30 mouse cellular contexts compared by ENCODE assay signal in the genomic region with DNA sequence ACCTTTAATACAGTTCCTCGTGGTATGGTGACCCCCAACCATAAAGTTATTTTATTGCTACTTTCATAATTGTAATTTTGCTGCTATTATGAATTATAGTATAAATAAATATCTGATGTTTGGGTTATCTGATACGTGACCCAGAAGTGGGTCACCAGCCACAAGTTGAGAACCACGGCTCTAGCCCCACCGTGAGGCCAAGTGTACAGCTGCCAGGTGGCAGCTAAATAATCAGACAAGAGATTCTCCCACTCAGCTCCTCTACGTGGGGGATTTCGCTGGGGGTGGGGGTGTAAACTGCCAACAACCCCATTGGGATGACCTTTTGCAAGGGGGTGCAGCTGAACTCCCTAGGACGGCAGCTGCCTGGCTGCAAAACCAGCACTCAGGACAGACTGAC. TPM values are rescaled to one million over a fixed set of nuclear protein-coding genes. Genes with fewer than 3 reads are reported as not detected.
A peak's percentile ranks its signal among the peaks of the same experiment; 100 is the strongest.
DNase-seq lines count a peak whose midpoint lies in the region; ATAC-seq and TF ChIP-seq lines count a peak whose summit lies in the region.
"Had no signal": no experiment of that assay in that cellular context is flagged by ENCODE, and none has a peak within 500 bp of the region (broad histone marks: within the 10 kb centered on the region; RNA-seq: fewer than 3 reads in every experiment).

No protein-coding gene starts in this region.

- H3K27me3 ChIP-seq in kidney, postnatal 0 days (ENCODE audit: insufficient read depth, low read length), result 0 out of 2 replicates have a peak, but pooled peaks cover 5% of the 10 kb centered on the region
- H3K27me3 ChIP-seq in CH12.LX (replicated peaks), result peaks cover 33% of the 10 kb centered on the region

- no peak overlapping the region for H3K4me2 ChIP-seq in kidney, postnatal 0 days (ENCODE audit: low read length)
- no peak overlapping the region for H3K4me2 ChIP-seq in CH12.LX (ENCODE audit: insufficient read depth, low read depth, poor library complexity, severe bottlenecking)
- H3K4me2 ChIP-seq: embryonic facial prominence, embryonic 13.5 days; forebrain, embryonic 12.5 days; forebrain, embryonic 15.5 days; heart, embryonic 13.5 days; hindbrain, embryonic 14.5 days had no signal

- TF ChIP-seq CTCF in kidney, postnatal 0 days (IDR thresholded peaks at IDR 0.05; ENCODE audit: low read depth), result 0 out of 2 replicates have a peak, but pooled peaks have one; percentile 1
- TF ChIP-seq CTCF in CH12.LX (conservative IDR thresholded peaks at IDR 0.05 in 1 of 2, IDR thresholded peaks at IDR 0.05 in 1 of 2; ENCODE audit: low read depth in 2 of 2, low read length in 2 of 2), result peak in 1 of 2 experiments; percentile 54; a peak in 2 of 4 replicates

- H3K36me3 ChIP-seq in kidney, postnatal 0 days (ENCODE audit: insufficient read depth, low read length), result no peaks in the 10 kb centered on the region
- no peaks in the 10 kb centered on the region for H3K36me3 ChIP-seq in CH12.LX (replicated peaks in 1 of 2; ENCODE audit: control insufficient read depth in 1 of 2, insufficient read depth in 1 of 2, low read length in 1 of 2)
- H3K36me3 ChIP-seq: embryonic facial prominence, embryonic 10.5 days; embryonic facial prominence, embryonic 13.5 days; forebrain, embryonic 12.5 days; forebrain, embryonic 15.5 days; heart, embryonic 13.5 days had no signal

- H3K9me3 ChIP-seq in kidney, postnatal 0 days (replicated peaks; ENCODE audit: low read length), result no peaks in the 10 kb centered on the region
- peaks cover under 1% of the 10 kb centered on the region for H3K9me3 ChIP-seq in CH12.LX (replicated peaks; ENCODE audit: low read length)
- H3K9me3 ChIP-seq: embryonic facial prominence, embryonic 10.5 days; embryonic facial prominence, embryonic 13.5 days; forebrain, embryonic 12.5 days; forebrain, embryonic 15.5 days; heart, embryonic 10.5 days; heart, embryonic 13.5 days had no signal

- in situ Hi-C loops in CH12.LX (cut with MboI; ENCODE audit: low pct_ligation_motif_present, low pct_unique_long_range_greater_than_20kb, low sequenced_read_pairs), result loop anchor here (10.0 to 25.0 kb wide), 2 partner anchors 127 to 245 kb away; a partner anchor contains a TSS

- H3K27ac ChIP-seq in kidney, postnatal 0 days, result no peak overlapping the region
- H3K27ac ChIP-seq in CH12.LX (ENCODE audit: insufficient read depth, low read depth), result no peak overlapping the region
- H3K27ac ChIP-seq: embryonic facial prominence, embryonic 10.5 days; embryonic facial prominence, embryonic 13.5 days; forebrain, embryonic 12.5 days; forebrain, embryonic 15.5 days; heart, embryonic 10.5 days; heart, embryonic 13.5 days; hindbrain, embryonic 14.5 days had no signal

- no peaks in the 10 kb centered on the region for H3K4me1 ChIP-seq in kidney, postnatal 0 days (replicated peaks; ENCODE audit: insufficient read depth, low read length)
- peaks cover 2 to 20% of the 10 kb centered on the region in 2 experiments; a peak in 2 of 4 replicates for H3K4me1 ChIP-seq in CH12.LX (ENCODE audit: control insufficient read depth in 1 of 2, insufficient read depth in 2 of 2)

- no peaks in the 10 kb centered on the region for H3K79me2 ChIP-seq in CH12.LX (replicated peaks; ENCODE audit: control insufficient read depth, extremely low read depth, insufficient read depth, poor library complexity, severe bottlenecking)

- H3K4me3 ChIP-seq in kidney, postnatal 0 days (replicated peaks; ENCODE audit: low read depth, low read length), result no peak overlapping the region
- H3K4me3 ChIP-seq in CH12.LX (replicated peaks in 1 of 3; ENCODE audit: low read depth in 2 of 3, low read length in 2 of 3, poor library complexity in 1 of 3), result no peak overlapping the region
- H3K4me3 ChIP-seq: embryonic facial prominence, embryonic 10.5 days; embryonic facial prominence, embryonic 13.5 days; erythroblast, embryonic 14.5 days; forebrain, embryonic 12.5 days; forebrain, embryonic 15.5 days; heart, embryonic 10.5 days; heart, embryonic 13.5 days had no signal

- no peak for TF ChIP-seq POLR2A in CH12.LX (IDR thresholded peaks at IDR 0.05; ENCODE audit: low read depth, low read length)

- TF ChIP-seq RAD21 in CH12.LX (IDR thresholded peaks at IDR 0.05; ENCODE audit: low read depth, low read length), result peak; percentile 50

- ATAC-seq in kidney, postnatal 0 days (replicated peaks; ENCODE audit: low FRiP score, low read depth), result no peak
- ATAC-seq: activated CD4-positive, CD25-positive, alpha-beta regulatory T cell, adult 4 months; forebrain, embryonic 15.5 days; intestine, postnatal 0 days had no signal

- TF ChIP-seq EP300 in CH12.LX (IDR thresholded peaks at IDR 0.05; ENCODE audit: low read length), result no peak

- peak; percentile 89 for DNase-seq in heart, adult 11 months
- no peak for DNase-seq in heart, adult 8-10 months (ENCODE audit: low spot score)
- no peak for DNase-seq in kidney, postnatal 0 days (ENCODE audit: low spot score)
- DNase-seq in kidney, adult 9 months, result no peak
- DNase-seq in 416B (ENCODE audit: low read depth), result peak; percentile 28
- DNase-seq in CH12.LX (ENCODE audit: extremely low read depth), result no peak
- no peak for DNase-seq in B cell, adult 2 months
- DNase-seq: adrenal gland, adult 8-10 months; adrenal gland, postnatal 25 days; cerebellum, adult 11-12 months; cerebellum, adult 8-10 months; cerebellum, postnatal 10 days; cerebellum, postnatal 36 days; embryo, embryonic 11 days; gastrocnemius, postnatal 10 days; heart, postnatal 36 days; kidney, adult 2 months had no signal

- dilution Hi-C loops in CH12.LX (cut with MboI; ENCODE audit: extremely low pct_ligation_motif_present, extremely low pct_unique_long_range_greater_than_20kb, low sequenced_read_pairs), result no loop called here

- no peak overlapping the region for H3K9ac ChIP-seq in kidney, postnatal 0 days (ENCODE audit: low read depth, low read length)
- no peak overlapping the region for H3K9ac ChIP-seq in CH12.LX (ENCODE audit: insufficient read depth, low read depth)
- H3K9ac ChIP-seq: embryonic facial prominence, embryonic 13.5 days; forebrain, embryonic 12.5 days; forebrain, embryonic 15.5 days; heart, embryonic 13.5 days; hindbrain, embryonic 14.5 days had no signal

- WGBS in kidney, postnatal 0 days, result 39% methylated on average over 7 of the region's 7 CpGs

TF ChIP-seq in CH12.LX, 34 proteins besides CTCF, POLR2A, EP300 and RAD21:
- TF ChIP-seq JUND (conservative IDR thresholded peaks at IDR 0.05; ENCODE audit: low read depth, low read length) (no peak), TBP (conservative IDR thresholded peaks at IDR 0.05; ENCODE audit: low read depth, low read length) (no peak), USF1 (IDR thresholded peaks at IDR 0.05; ENCODE audit: low read depth, low read length) (no peak), MXI1 (IDR thresholded peaks at IDR 0.05; ENCODE audit: low read depth, low read length) (no peak), MAZ (IDR thresholded peaks at IDR 0.05; ENCODE audit: low read depth, low read length) (no peak), UBTF (IDR thresholded peaks at IDR 0.05; ENCODE audit: low read depth, low read length) (no peak), MEF2A (IDR thresholded peaks at IDR 0.05; ENCODE audit: borderline replicate concordance, low read depth, low read length) (no peak), MAFK (IDR thresholded peaks at IDR 0.05; ENCODE audit: insufficient replicate concordance, low read length) (no peak), POLR2AphosphoS2 (IDR thresholded peaks at IDR 0.05; ENCODE audit: low read depth, low read length) (no peak)

RNA-seq across cellular contexts. Expression of a gene that starts 7.1 kb away (rescaled TPM):
- total RNA-seq in heart, adult 8-10 months (2022), result 100 to 1,000 TPM; 271 to 333 (median 312) TPM
- 0.07 and 0.10 TPM in 2 replicates for polyA plus RNA-seq in kidney, postnatal 0 days (2015; fragmentation: Nextera tagmentation; extraction: Ambion mirVana)
- total RNA-seq in CH12.LX (2012; rRNA removed), result not detected in 2 replicates
- total RNA-seq in CH12.LX (2014; rRNA removed), result not detected in 2 replicates
- polyA plus RNA-seq in CH12.LX (2012; ENCODE audit: insufficient read length, low read depth), result not detected in 2 replicates
- total RNA-seq: adrenal gland, postnatal 25 days; granulocyte monocyte progenitor cell, adult 5-6 weeks had no signal
- polyA plus RNA-seq: activated CD4-positive, CD25-positive, alpha-beta regulatory T cell, adult 4 months; erythroblast, embryonic 14.5 days; intestine, postnatal 0 days had no signal

RNA-seq across cellular contexts. Expression of a gene that starts 25.7 kb away (rescaled TPM):
- total RNA-seq in heart, adult 8-10 months (2022), result 100 to 1,000 TPM; 346 to 908 (median 654) TPM
- polyA plus RNA-seq in kidney, postnatal 0 days (2015; fragmentation: Nextera tagmentation; extraction: Ambion mirVana), result 241 and 254 TPM in 2 replicates
- total RNA-seq in CH12.LX (2012; rRNA removed) (52.5 and 76.7 TPM in 2 replicates), CH12.LX (2014; rRNA removed) (184 and 220 TPM in 2 replicates)
- polyA plus RNA-seq in CH12.LX (2012; ENCODE audit: insufficient read length, low read depth), result 39.2 and 41.8 TPM in 2 replicates

RNA-seq across cellular contexts. Expression of a gene that starts 44.7 kb away (rescaled TPM):
- 1 to 10 TPM in 3 of 4 experiments, not detected in 1; 2.5 to 3.3 (median 3.2) TPM for total RNA-seq in heart, adult 8-10 months (2022)
- polyA plus RNA-seq in kidney, postnatal 0 days (2015; fragmentation: Nextera tagmentation; extraction: Ambion mirVana), result not detected in 2 replicates
- total RNA-seq in CH12.LX (2012; rRNA removed) (0.38 and 0.72 TPM in 2 replicates), CH12.LX (2014; rRNA removed) (not detected in 2 replicates)
- 0.46 TPM in 1 of 2 replicates, not detected in the other for polyA plus RNA-seq in CH12.LX (2012; ENCODE audit: insufficient read length, low read depth)
- total RNA-seq: adrenal gland, adult 8-10 months; adrenal gland, postnatal 25 days; granulocyte monocyte progenitor cell, adult 5-6 weeks had no signal
- polyA plus RNA-seq: activated CD4-positive, CD25-positive, alpha-beta regulatory T cell, adult 4 months; brain, embryonic 14.5 days; cortical plate, adult 2 months; erythroblast, embryonic 14.5 days; kidney, adult 2 months had no signal

Comparison
In these comparisons a context has a peak if more than half of its experiments do, and no peak if none do; other contexts are left out.
1. DNase-seq: peak in heart, adult 11 months (single experiment) and 416B (single experiment); none in heart, adult 8-10 months (single experiment), kidney, postnatal 0 days (single experiment), kidney, adult 9 months (single experiment), CH12.LX (single experiment) and B cell, adult 2 months (0 of 2).
2. RNA of a gene that starts 7.1 kb away (total RNA-seq): 271 to 333 TPM in heart, adult 8-10 months; not detected in CH12.LX; every median in the first group is over 100 times any median in the second.